Mouse (Mus musculus) myocyte (in vitro differentiated cells): ENCODE measurements around the gene Dysf. TPM values are rescaled to one million over a fixed set of nuclear protein-coding genes. Genes with fewer than 3 reads are reported as not detected.
A peak's percentile ranks its signal among the peaks of the same experiment; 100 is the strongest.

Experiments
- H3K27me3 ChIP-seq: one replicate; pipeline ENCODE4 v1.6.1; 2011; ENCODE audit not compliant: control insufficient read depth, insufficient read depth, insufficient read length
- H3K36me3 ChIP-seq: one replicate; pipeline ENCODE4 v1.6.1; 2011; ENCODE audit not compliant: control insufficient read depth, insufficient read depth
- H3K4me2 ChIP-seq: one replicate; pipeline ENCODE4 v1.6.1; 2011; ENCODE audit warnings: low read depth, control low read depth
- H3K4me3 ChIP-seq: one replicate; pipeline ENCODE4 v1.5.1; 2011; ENCODE audit warnings: mild to moderate bottlenecking, control low read depth, moderate library complexity
- H3K79me2 ChIP-seq: one replicate; pipeline ENCODE4 v1.6.1; 2011; ENCODE audit not compliant: control insufficient read depth, insufficient read depth
- H3ac ChIP-seq: one replicate; pipeline ENCODE4 v1.6.1; 2011; ENCODE audit not compliant: control insufficient read depth, insufficient read length
- CEBPB ChIP-seq: IDR thresholded peaks from 2 replicates; pipeline ENCODE4 v1.6.1; 2011; ENCODE audit warnings: mild to moderate bottlenecking, moderate library complexity; ENCODE audit not compliant: poor library complexity, insufficient read depth, severe bottlenecking
- E2F4 ChIP-seq: IDR thresholded peaks from one replicate; pipeline ENCODE4 v1.6.1; 2011; ENCODE audit warnings: mild to moderate bottlenecking, control low read depth, moderate library complexity; ENCODE audit not compliant: insufficient read depth
- MAX ChIP-seq: IDR thresholded peaks from one replicate; pipeline ENCODE4 v1.6.1; 2011; ENCODE audit warnings: low read depth, mild to moderate bottlenecking, control low read depth
- MYOD1 ChIP-seq, 3 experiments: IDR thresholded peaks; one replicate each; pipeline ENCODE4 v1.6.1; 2011; ENCODE audit warnings: control low read depth in 2 of 3, low read depth in 2 of 3, mild to moderate bottlenecking in 2 of 3, moderate library complexity in 1 of 3; ENCODE audit not compliant: insufficient read length in 2 of 3, control insufficient read depth in 1 of 3
- MYOG ChIP-seq, 3 experiments: IDR thresholded peaks; one replicate each; pipeline ENCODE4 v1.6.1; 2011; ENCODE audit warnings: control low read depth in 2 of 3, low read depth in 2 of 3, mild to moderate bottlenecking in 2 of 3; ENCODE audit not compliant: insufficient read length in 2 of 3, control insufficient read depth in 1 of 3, insufficient read depth in 1 of 3
- POLR2A ChIP-seq: IDR thresholded peaks from one replicate; pipeline ENCODE4 v1.6.1; 2011; ENCODE audit warnings: low read depth, mild to moderate bottlenecking, control low read depth, moderate library complexity; ENCODE audit not compliant: insufficient read length
- POLR2AphosphoS2 ChIP-seq: IDR thresholded peaks from one replicate; pipeline ENCODE4 v1.6.1; 2011; ENCODE audit warnings: low read depth, control low read depth; ENCODE audit not compliant: insufficient read length
- REST ChIP-seq: IDR thresholded peaks from one replicate; pipeline ENCODE4 v1.6.1; 2011; ENCODE audit warnings: mild to moderate bottlenecking, control low read depth, moderate library complexity; ENCODE audit not compliant: insufficient read depth, insufficient read length
- SRF ChIP-seq: IDR thresholded peaks from one replicate; pipeline ENCODE4 v1.6.1; 2011; ENCODE audit warnings: low read depth; ENCODE audit not compliant: control insufficient read depth, insufficient read length
- TCF12 ChIP-seq: IDR thresholded peaks from one replicate; pipeline ENCODE4 v1.6.1; 2011; ENCODE audit warnings: mild to moderate bottlenecking, control low read depth; ENCODE audit not compliant: poor library complexity, insufficient read depth, severe bottlenecking
- TCF3 ChIP-seq: IDR thresholded peaks from one replicate; pipeline ENCODE4 v1.6.1; 2011; ENCODE audit warnings: low read depth, control low read depth; ENCODE audit not compliant: insufficient read length
- USF1 ChIP-seq: IDR thresholded peaks from one replicate; pipeline ENCODE4 v1.6.1; 2011; ENCODE audit warnings: low read depth, mild to moderate bottlenecking, control low read depth, moderate library complexity
- polyA plus RNA-seq: library from polyadenylated mRNA; unstranded; fragments of >200 nt; fragmentation: generic; extraction: Trizol; gene quantifications from one replicate; pipeline ENCODE4 v1.2.1, GENCODE M21; 2012; ENCODE audit warnings: missing spikeins

Gene Dysf
- polyA plus RNA-seq, 1 experiment = 35.5 TPM

- no peak for TF ChIP-seq TCF12
- no peak for TF ChIP-seq MAX
- peak in 1 of 3 experiments; percentile 50 for TF ChIP-seq MYOG (IDR thresholded peaks at IDR 0.05; ENCODE audit: control insufficient read depth in 1 of 3, insufficient read depth in 1 of 3, insufficient read length in 2 of 3, low read depth in 2 of 3)
- TF ChIP-seq MYOD1 (IDR thresholded peaks at IDR 0.05; ENCODE audit: control insufficient read depth in 1 of 3, insufficient read length in 2 of 3, low read depth in 2 of 3) = peak in 2 of 3 experiments; percentile 69 to 81
- no peak for TF ChIP-seq CEBPB
- TF ChIP-seq POLR2A = no peak
- TF ChIP-seq POLR2AphosphoS2 = no peak
- no peak for TF ChIP-seq USF1
- no peak for TF ChIP-seq TCF3
- TF ChIP-seq E2F4 = no peak
- TF ChIP-seq REST = no peak
- no peak for TF ChIP-seq SRF
- Histone ChIP-seq H3K27me3 (no peaks in the 10 kb centered on the region), H3K4me2 (peak overlapping the region; percentile 40), H3K79me2 (no peaks in the 10 kb centered on the region), H3ac (no peak overlapping the region), H3K36me3 (peaks cover 5% of the 10 kb centered on the region), H3K4me3 (no peak overlapping the region)
Measured at GRCm38 (mm10) chr6:84201721-84202490, 193.5 kb downstream of the Dysf start.

- no peaks in the 10 kb centered on the region for H3K36me3 ChIP-seq
- H3K79me2 ChIP-seq = no peaks in the 10 kb centered on the region
- TF ChIP-seq CEBPB (no peak), TCF12 (no peak), E2F4 (no peak), POLR2A (no peak), MAX (no peak), REST (no peak), SRF (no peak), POLR2AphosphoS2 (no peak), TCF3 (no peak), USF1 (no peak), MYOG (IDR thresholded peaks at IDR 0.05; ENCODE audit: control insufficient read depth in 1 of 3, insufficient read depth in 1 of 3, insufficient read length in 2 of 3, low read depth in 2 of 3) (no peak), MYOD1 (IDR thresholded peaks at IDR 0.05; ENCODE audit: control insufficient read depth in 1 of 3, insufficient read length in 2 of 3, low read depth in 2 of 3) (no peak)
- no peak overlapping the region for H3K4me3 ChIP-seq
- H3ac ChIP-seq = no peak overlapping the region
- no peaks in the 10 kb centered on the region for H3K27me3 ChIP-seq
- no peak overlapping the region for H3K4me2 ChIP-seq
Measured at GRCm38 (mm10) chr6:84205611-84206010, 197.2 kb downstream of the Dysf start.

GRCm38 (mm10) chr6:84208589-84208988 is 200.2 kb downstream of the Dysf start:
- Histone ChIP-seq H3ac (no peak overlapping the region), H3K79me2 (no peaks in the 10 kb centered on the region), H3K27me3 (no peaks in the 10 kb centered on the region), H3K4me3 (no peak overlapping the region), H3K36me3 (no peaks in the 10 kb centered on the region), H3K4me2 (no peak overlapping the region)
- no peak for TF ChIP-seq MYOG (IDR thresholded peaks at IDR 0.05; ENCODE audit: control insufficient read depth in 1 of 3, insufficient read depth in 1 of 3, insufficient read length in 2 of 3, low read depth in 2 of 3)
- no peak for TF ChIP-seq POLR2A
- no peak for TF ChIP-seq MYOD1 (IDR thresholded peaks at IDR 0.05; ENCODE audit: control insufficient read depth in 1 of 3, insufficient read length in 2 of 3, low read depth in 2 of 3)
- TF ChIP-seq REST = no peak
- no peak for TF ChIP-seq POLR2AphosphoS2
- TF ChIP-seq SRF = no peak
- TF ChIP-seq E2F4 = no peak
- no peak for TF ChIP-seq CEBPB
- no peak for TF ChIP-seq USF1
- no peak for TF ChIP-seq MAX
- no peak for TF ChIP-seq TCF12
- no peak for TF ChIP-seq TCF3

- Histone ChIP-seq H3K27me3 (no peaks in the 10 kb centered on the region), H3K4me3 (no peak overlapping the region), H3K79me2 (no peaks in the 10 kb centered on the region), H3K36me3 (no peaks in the 10 kb centered on the region), H3ac (no peak overlapping the region), H3K4me2 (no peak overlapping the region)
- TF ChIP-seq POLR2AphosphoS2 = no peak
- no peak for TF ChIP-seq REST
- TF ChIP-seq POLR2A = no peak
- no peak for TF ChIP-seq USF1
- TF ChIP-seq TCF3 = no peak
- TF ChIP-seq CEBPB = no peak
- no peak for TF ChIP-seq SRF
- TF ChIP-seq MYOG (IDR thresholded peaks at IDR 0.05; ENCODE audit: control insufficient read depth in 1 of 3, insufficient read depth in 1 of 3, insufficient read length in 2 of 3, low read depth in 2 of 3) = no peak
- no peak for TF ChIP-seq MYOD1 (IDR thresholded peaks at IDR 0.05; ENCODE audit: control insufficient read depth in 1 of 3, insufficient read length in 2 of 3, low read depth in 2 of 3)
Measured at GRCm38 (mm10) chr6:84209736-84210434, 201.5 kb downstream of the Dysf start.
